Mouse (Mus musculus) limb, embryonic 14.5 days (tissue): ENCODE results near the gene Gls2. TPM values are rescaled to one million over a fixed set of nuclear protein-coding genes. Genes with fewer than 3 reads are reported as not detected.

Experiments used
- ATAC-seq: fragments of 200-750 bp; cut with Nextera tagmentation; 2 replicates; pipeline ENCODE4 v1.8.0; 2017; ENCODE audit warnings: low read depth, moderate number of reproducible peaks, moderate TSS enrichment; ENCODE audit not compliant: low FRiP score
- DNase-seq: peaks from one replicate; pipeline ENCODE4 v3.0.0-alpha.2; 2015; ENCODE audit warnings: low spot score
- H3K27ac ChIP-seq: fragments of 300-500 bp; sonication (generic); replicated peaks from 2 replicates; pipeline ENCODE4 v1.5.1; 2014; ENCODE audit warnings: low read depth, mild to moderate bottlenecking, low read length, moderate library complexity, mixed read lengths
- H3K27me3 ChIP-seq: fragments of 300-500 bp; sonication (generic); 2 replicates; pipeline ENCODE4 v1.6.1; 2014; ENCODE audit warnings: low read length, mixed read lengths; ENCODE audit not compliant: control insufficient read depth, insufficient read depth
- H3K36me3 ChIP-seq: fragments of 300-500 bp; sonication (generic); 2 replicates; pipeline ENCODE4 v1.6.1; 2014; ENCODE audit warnings: mild to moderate bottlenecking, low read length, moderate library complexity, mixed read lengths; ENCODE audit not compliant: control insufficient read depth, insufficient read depth
- H3K4me1 ChIP-seq: fragments of 300-500 bp; sonication (generic); 2 replicates; pipeline ENCODE4 v1.6.1; 2014; ENCODE audit warnings: antibody characterized with exemption, low read length, mixed read lengths; ENCODE audit not compliant: control insufficient read depth, insufficient read depth
- H3K4me2 ChIP-seq: fragments of 300-500 bp; sonication (generic); replicated peaks from 2 replicates; pipeline ENCODE4 v1.6.1; 2014; ENCODE audit warnings: low read depth, mild to moderate bottlenecking, low read length, moderate library complexity; ENCODE audit not compliant: severe bottlenecking
- H3K4me3 ChIP-seq: fragments of 300-500 bp; sonication (generic); replicated peaks from 2 replicates; pipeline ENCODE4 v1.5.1; 2014; ENCODE audit warnings: low read length
- H3K9ac ChIP-seq: fragments of 300-500 bp; sonication (generic); 2 replicates; pipeline ENCODE4 v1.6.1; 2014; ENCODE audit warnings: mild to moderate bottlenecking, low read depth, low read length, moderate library complexity; ENCODE audit not compliant: severe bottlenecking
- H3K9me3 ChIP-seq: fragments of 300-500 bp; sonication (generic); 2 replicates; pipeline ENCODE4 v1.6.1; 2016; ENCODE audit warnings: low read length; ENCODE audit not compliant: control insufficient read depth
- POLR2A ChIP-seq: fragments of 200-500 bp; IDR thresholded peaks from 2 replicates; pipeline ENCODE4 v1.8.0; 2012; ENCODE audit warnings: inconsistent platforms, mild to moderate bottlenecking, moderate library complexity, borderline replicate concordance; ENCODE audit not compliant: insufficient read depth, insufficient read length; ENCODE audit errors: extremely low read depth
- WGBS: fragments of 180-500 bp; shearing (Covaris S2); extraction: QIAGEN DNeasy Blood & Tissue Kit; methylation state at CpG from one replicate; pipeline ENCODE4 v1.1.7; 2014; 5-methylcytosine and 5-hydroxymethylcytosine counted together
- polyA plus RNA-seq, 2 experiments: library from polyadenylated mRNA; depleted of rRNA in 1 of 2; stranded (reverse) in 1 of 2; unstranded in 1 of 2; fragments of >200 nt; fragmentation: Nextera tagmentation in 1 of 2; extraction: Ambion mirVana in 1 of 2; gene quantifications; 2 replicates each; pipeline versions ENCODE4 v1.2.1 to v1.2.3; 2012 to 2014

Gls2 gene
- polyA plus RNA-seq, 2 experiments = 2.5 to 5.8 TPM

DNA sequence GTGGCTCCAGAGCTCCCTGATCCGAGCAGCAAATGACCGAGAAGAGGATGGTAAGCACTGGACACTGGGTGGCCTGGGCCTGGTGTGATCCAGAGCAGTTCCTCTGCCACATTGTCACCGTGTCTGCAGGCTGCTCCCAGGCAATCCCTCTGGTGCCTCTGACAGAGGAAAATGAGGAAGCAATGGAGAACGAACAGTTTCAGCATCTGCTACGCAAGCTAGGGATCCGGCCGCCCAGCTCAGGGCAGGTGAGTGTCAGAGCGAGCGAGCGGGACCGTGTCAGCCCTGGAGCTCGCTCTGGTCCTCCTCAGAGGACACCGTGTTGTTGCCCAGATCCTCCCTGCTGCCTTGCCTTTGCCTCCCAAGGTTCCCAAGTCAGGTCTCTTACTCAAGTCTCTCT, 56.3 kb downstream of the Gls2 start:
- Histone ChIP-seq H3K4me2 (no peak overlapping the region), H3K4me1 (no peaks in the 10 kb centered on the region), H3K9ac (no peak overlapping the region), H3K27ac (no peak overlapping the region), H3K4me3 (no peak overlapping the region), H3K36me3 (peaks cover 72% of the 10 kb centered on the region), H3K9me3 (no peaks in the 10 kb centered on the region), H3K27me3 (no peaks in the 10 kb centered on the region)
- no peak for TF ChIP-seq POLR2A
- DNase-seq (no peak), ATAC-seq (no peak)
- 91% methylated on average over 13 of the region's 13 CpGs for WGBS

GRCm38 (mm10) chr10:128253677-128254255, 59.5 kb downstream of the Gls2 start, which contains the start of gene Apon:
Gene Apon, plus strand, starts transcription at chr10:128254096.
- no peak within 1 kb of the TSS for H3K4me2 ChIP-seq
- no peaks in the 10 kb centered on the region for H3K4me1 ChIP-seq
- no peak for TF ChIP-seq POLR2A
- peaks cover 40% of the 10 kb centered on the region for H3K36me3 ChIP-seq
- 80% methylated on average over 4 of the region's 4 CpGs for WGBS
- H3K4me3 ChIP-seq = no peak within 1 kb of the TSS
- no peaks in the 10 kb centered on the region for H3K27me3 ChIP-seq
- H3K27ac ChIP-seq = no peak within 1 kb of the TSS
- H3K9ac ChIP-seq = no peak within 1 kb of the TSS
- H3K9me3 ChIP-seq = no peaks in the 10 kb centered on the region
- ATAC-seq = no peak
- no peak for DNase-seq

DNA sequence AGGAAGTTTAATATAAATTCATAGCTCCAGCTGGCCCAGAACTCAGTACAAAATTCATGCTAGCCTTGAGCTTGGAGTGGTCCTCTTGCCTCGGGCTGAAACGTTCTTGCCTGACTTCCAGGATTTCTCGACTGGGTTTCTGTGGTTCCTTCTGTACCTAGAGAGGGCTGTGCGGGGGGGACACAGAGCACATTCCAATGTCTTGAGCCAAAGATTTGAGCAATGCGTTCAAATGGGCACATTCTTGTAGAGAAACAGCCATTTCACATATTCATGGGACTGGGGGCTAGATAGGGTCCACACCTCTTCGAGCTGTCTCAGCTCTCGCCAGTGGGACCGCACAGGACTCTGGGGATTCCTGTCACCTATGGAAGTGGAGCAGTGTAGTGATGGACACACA, 61.7 kb downstream of the Gls2 start:
- Histone ChIP-seq H3K27me3 (no peaks in the 10 kb centered on the region), H3K4me2 (no peak overlapping the region), H3K4me1 (no peaks in the 10 kb centered on the region), H3K27ac (no peak overlapping the region), H3K9ac (no peak overlapping the region), H3K9me3 (no peaks in the 10 kb centered on the region), H3K36me3 (peaks cover 19% of the 10 kb centered on the region), H3K4me3 (no peak overlapping the region)
- ATAC-seq (no peak), DNase-seq (no peak)
- no peak for TF ChIP-seq POLR2A
- WGBS = 85% methylated on average over 8 of the region's 8 CpGs

DNA sequence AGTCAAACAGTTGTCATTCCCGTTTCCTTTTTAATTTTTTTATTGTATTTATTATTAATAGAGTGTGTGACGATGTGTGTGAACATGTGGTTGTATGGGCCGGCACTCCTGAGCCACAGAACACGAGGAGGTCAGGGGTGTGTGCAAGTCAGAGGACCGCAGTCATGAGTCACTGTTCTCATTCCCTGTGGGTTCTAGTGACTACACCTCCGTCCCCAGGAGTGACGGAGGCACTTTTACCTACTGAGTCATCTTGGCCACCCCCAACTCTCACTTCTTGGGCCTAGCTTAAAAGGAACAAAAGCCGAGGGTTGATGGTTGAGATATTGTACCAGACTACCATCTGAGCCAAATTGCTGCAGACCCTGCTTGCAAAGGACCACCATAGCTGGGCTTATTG, 62.1 kb downstream of the Gls2 start:
- H3K4me2 ChIP-seq = no peak overlapping the region
- 84% methylated on average over 8 of the region's 8 CpGs for WGBS
- H3K9me3 ChIP-seq = no peaks in the 10 kb centered on the region
- no peak overlapping the region for H3K27ac ChIP-seq
- no peak overlapping the region for H3K9ac ChIP-seq
- H3K4me3 ChIP-seq = no peak overlapping the region
- ATAC-seq (no peak), DNase-seq (no peak)
- no peak for TF ChIP-seq POLR2A
- H3K36me3 ChIP-seq = peaks cover 16% of the 10 kb centered on the region
- no peaks in the 10 kb centered on the region for H3K4me1 ChIP-seq
- H3K27me3 ChIP-seq = no peaks in the 10 kb centered on the region

DNA sequence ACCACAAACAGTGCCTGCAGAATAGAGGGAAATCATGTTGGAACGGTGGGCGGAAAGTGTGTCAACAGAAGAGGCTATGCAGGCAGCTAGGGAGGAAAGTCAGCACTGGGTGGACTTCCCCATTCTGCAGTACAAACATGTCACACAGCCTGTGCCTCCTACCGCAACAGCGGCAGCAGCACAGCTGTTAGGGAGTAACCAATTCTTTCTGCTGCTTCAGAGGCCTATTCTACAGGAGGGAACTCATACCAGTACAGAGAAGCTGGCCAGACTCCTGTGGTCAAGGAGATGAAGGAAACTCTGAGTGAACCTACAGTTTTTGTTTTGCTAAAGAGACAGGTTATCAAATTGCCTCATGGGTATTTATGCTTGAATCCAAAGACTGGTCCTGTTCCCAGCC, 64.7 kb downstream of the Gls2 start:
- no peak for TF ChIP-seq POLR2A
- DNase-seq (no peak), ATAC-seq (no peak)
- Histone ChIP-seq H3K27me3 (no peaks in the 10 kb centered on the region), H3K9ac (no peak overlapping the region), H3K4me1 (no peaks in the 10 kb centered on the region), H3K27ac (no peak overlapping the region), H3K4me3 (no peak overlapping the region), H3K36me3 (no peaks in the 10 kb centered on the region), H3K4me2 (no peak overlapping the region), H3K9me3 (no peaks in the 10 kb centered on the region)
- WGBS = 84% methylated on average over 4 of the region's 4 CpGs

Other genes with a start within 250 kb of the Gls2 start
- not detected in 2 replicates for gene Hsd17b6, start 186.8 kb upstream of the Gls2 start, polyA plus RNA-seq (2012; rRNA removed)
- gene Hsd17b6, start 186.8 kb upstream of the Gls2 start, polyA plus RNA-seq (2014; fragmentation: Nextera tagmentation; extraction: Ambion mirVana) = not detected in 2 replicates
- 47.6 and 59.5 TPM in 2 replicates for gene Prim1, start 179.3 kb upstream of the Gls2 start, polyA plus RNA-seq (2012; rRNA removed)
- 73.9 and 76.5 TPM in 2 replicates for gene Prim1, start 179.3 kb upstream of the Gls2 start, polyA plus RNA-seq (2014; fragmentation: Nextera tagmentation; extraction: Ambion mirVana)
- gene Naca, start 158.9 kb upstream of the Gls2 start, polyA plus RNA-seq (2012; rRNA removed) = 362 and 554 TPM in 2 replicates
- gene Naca, start 158.9 kb upstream of the Gls2 start, polyA plus RNA-seq (2014; fragmentation: Nextera tagmentation; extraction: Ambion mirVana) = 844 and 893 TPM in 2 replicates
- gene Ptges3, start 135.5 kb upstream of the Gls2 start, polyA plus RNA-seq (2012; rRNA removed) = 78.0 and 93.0 TPM in 2 replicates
- gene Ptges3, start 135.5 kb upstream of the Gls2 start, polyA plus RNA-seq (2014; fragmentation: Nextera tagmentation; extraction: Ambion mirVana) = 450 and 461 TPM in 2 replicates
- 1,269 and 2,071 TPM in 2 replicates for gene Atp5b, start 111.2 kb upstream of the Gls2 start, polyA plus RNA-seq (2012; rRNA removed)
- 1,908 and 2,011 TPM in 2 replicates for gene Atp5b, start 111.2 kb upstream of the Gls2 start, polyA plus RNA-seq (2014; fragmentation: Nextera tagmentation; extraction: Ambion mirVana)
- 28.3 and 31.1 TPM in 2 replicates for gene Baz2a, start 102.9 kb upstream of the Gls2 start, polyA plus RNA-seq (2012; rRNA removed)
- gene Baz2a, start 102.9 kb upstream of the Gls2 start, polyA plus RNA-seq (2014; fragmentation: Nextera tagmentation; extraction: Ambion mirVana) = 17.5 and 18.2 TPM in 2 replicates
- 113 and 117 TPM in 2 replicates for gene Rbms2, start 14.2 kb upstream of the Gls2 start, polyA plus RNA-seq (2012; rRNA removed)
- 33.8 and 35.9 TPM in 2 replicates for gene Rbms2, start 14.2 kb upstream of the Gls2 start, polyA plus RNA-seq (2014; fragmentation: Nextera tagmentation; extraction: Ambion mirVana)
- 22.3 and 27.4 TPM in 2 replicates for gene Spryd4, start 17.4 kb downstream of the Gls2 start, polyA plus RNA-seq (2012; rRNA removed)
- gene Spryd4, start 17.4 kb downstream of the Gls2 start, polyA plus RNA-seq (2014; fragmentation: Nextera tagmentation; extraction: Ambion mirVana) = 36.9 and 38.7 TPM in 2 replicates
- gene Mip, start 31.4 kb downstream of the Gls2 start, polyA plus RNA-seq (2012; rRNA removed) = 0.88 and 1.7 TPM in 2 replicates
- gene Mip, start 31.4 kb downstream of the Gls2 start, polyA plus RNA-seq (2014; fragmentation: Nextera tagmentation; extraction: Ambion mirVana) = 0.17 and 0.37 TPM in 2 replicates
- gene Timeless, start 37.6 kb downstream of the Gls2 start, polyA plus RNA-seq (2012; rRNA removed) = 31.7 and 32.4 TPM in 2 replicates
- 48.6 and 54.7 TPM in 2 replicates for gene Timeless, start 37.6 kb downstream of the Gls2 start, polyA plus RNA-seq (2014; fragmentation: Nextera tagmentation; extraction: Ambion mirVana)
- gene Apon, start 59.6 kb downstream of the Gls2 start, polyA plus RNA-seq (2012; rRNA removed) = 0.58 and 0.72 TPM in 2 replicates
- 0.30 and 0.57 TPM in 2 replicates for gene Apon, start 59.6 kb downstream of the Gls2 start, polyA plus RNA-seq (2014; fragmentation: Nextera tagmentation; extraction: Ambion mirVana)
- gene Apof, start 74.2 kb downstream of the Gls2 start, polyA plus RNA-seq (2012; rRNA removed) = 0.20 and 0.32 TPM in 2 replicates
- not detected in 2 replicates for gene Apof, start 74.2 kb downstream of the Gls2 start, polyA plus RNA-seq (2014; fragmentation: Nextera tagmentation; extraction: Ambion mirVana)
- gene Stat2, start 76.1 kb downstream of the Gls2 start, polyA plus RNA-seq (2012; rRNA removed) = 20.5 and 22.1 TPM in 2 replicates
- gene Stat2, start 76.1 kb downstream of the Gls2 start, polyA plus RNA-seq (2014; fragmentation: Nextera tagmentation; extraction: Ambion mirVana) = 12.9 and 13.2 TPM in 2 replicates
- 0.18 and 0.31 TPM in 2 replicates for gene Il23a, start 104.3 kb downstream of the Gls2 start, polyA plus RNA-seq (2012; rRNA removed)
- 0.28 TPM in 1 of 2 replicates, not detected in the other for gene Il23a, start 104.3 kb downstream of the Gls2 start, polyA plus RNA-seq (2014; fragmentation: Nextera tagmentation; extraction: Ambion mirVana)
- gene Pan2, start 108.9 kb downstream of the Gls2 start, polyA plus RNA-seq (2012; rRNA removed) = 49.7 and 58.0 TPM in 2 replicates
- 26.6 and 31.1 TPM in 2 replicates for gene Pan2, start 108.9 kb downstream of the Gls2 start, polyA plus RNA-seq (2014; fragmentation: Nextera tagmentation; extraction: Ambion mirVana)
- gene Cnpy2, start 128.0 kb downstream of the Gls2 start, polyA plus RNA-seq (2012; rRNA removed) = 129 and 169 TPM in 2 replicates
- gene Cnpy2, start 128.0 kb downstream of the Gls2 start, polyA plus RNA-seq (2014; fragmentation: Nextera tagmentation; extraction: Ambion mirVana) = 378 and 387 TPM in 2 replicates
- 131 and 149 TPM in 2 replicates for gene Cs, start 143.3 kb downstream of the Gls2 start, polyA plus RNA-seq (2012; rRNA removed)
- 173 and 174 TPM in 2 replicates for gene Cs, start 143.3 kb downstream of the Gls2 start, polyA plus RNA-seq (2014; fragmentation: Nextera tagmentation; extraction: Ambion mirVana)
- 38.9 and 43.5 TPM in 2 replicates for gene Coq10a, start 174.5 kb downstream of the Gls2 start, polyA plus RNA-seq (2012; rRNA removed)
- 19.4 and 21.5 TPM in 2 replicates for gene Coq10a, start 174.5 kb downstream of the Gls2 start, polyA plus RNA-seq (2014; fragmentation: Nextera tagmentation; extraction: Ambion mirVana)
- gene Ankrd52, start 182.7 kb downstream of the Gls2 start, polyA plus RNA-seq (2012; rRNA removed) = 50.7 and 59.8 TPM in 2 replicates
- gene Ankrd52, start 182.7 kb downstream of the Gls2 start, polyA plus RNA-seq (2014; fragmentation: Nextera tagmentation; extraction: Ambion mirVana) = 11.3 and 11.9 TPM in 2 replicates
- gene Slc39a5, start 206.8 kb downstream of the Gls2 start, polyA plus RNA-seq (2012; rRNA removed) = 0.39 and 0.55 TPM in 2 replicates
- 0.14 TPM in 1 of 2 replicates, not detected in the other for gene Slc39a5, start 206.8 kb downstream of the Gls2 start, polyA plus RNA-seq (2014; fragmentation: Nextera tagmentation; extraction: Ambion mirVana)
- 38.9 and 42.3 TPM in 2 replicates for gene Nabp2, start 217.0 kb downstream of the Gls2 start, polyA plus RNA-seq (2012; rRNA removed)
- 68.6 and 71.9 TPM in 2 replicates for gene Nabp2, start 217.0 kb downstream of the Gls2 start, polyA plus RNA-seq (2014; fragmentation: Nextera tagmentation; extraction: Ambion mirVana)
- gene Rnf41, start 217.2 kb downstream of the Gls2 start, polyA plus RNA-seq (2012; rRNA removed) = 37.0 and 38.1 TPM in 2 replicates
- gene Rnf41, start 217.2 kb downstream of the Gls2 start, polyA plus RNA-seq (2014; fragmentation: Nextera tagmentation; extraction: Ambion mirVana) = 35.7 and 36.1 TPM in 2 replicates